Mouse (Mus musculus) regulatory T cell (primary cell): Measurements from ENCODE around the gene Tmem107.

Experiments used
- in situ Hi-C: fragments of 300-600 bp; cut with MboI, MseI; formaldehyde crosslinking; loops from one replicate; pipeline ENCODE4 v1.15.1; 2025; ENCODE audit warnings: high pct_unique_total_duplicates

Gene Tmem107

DNA sequence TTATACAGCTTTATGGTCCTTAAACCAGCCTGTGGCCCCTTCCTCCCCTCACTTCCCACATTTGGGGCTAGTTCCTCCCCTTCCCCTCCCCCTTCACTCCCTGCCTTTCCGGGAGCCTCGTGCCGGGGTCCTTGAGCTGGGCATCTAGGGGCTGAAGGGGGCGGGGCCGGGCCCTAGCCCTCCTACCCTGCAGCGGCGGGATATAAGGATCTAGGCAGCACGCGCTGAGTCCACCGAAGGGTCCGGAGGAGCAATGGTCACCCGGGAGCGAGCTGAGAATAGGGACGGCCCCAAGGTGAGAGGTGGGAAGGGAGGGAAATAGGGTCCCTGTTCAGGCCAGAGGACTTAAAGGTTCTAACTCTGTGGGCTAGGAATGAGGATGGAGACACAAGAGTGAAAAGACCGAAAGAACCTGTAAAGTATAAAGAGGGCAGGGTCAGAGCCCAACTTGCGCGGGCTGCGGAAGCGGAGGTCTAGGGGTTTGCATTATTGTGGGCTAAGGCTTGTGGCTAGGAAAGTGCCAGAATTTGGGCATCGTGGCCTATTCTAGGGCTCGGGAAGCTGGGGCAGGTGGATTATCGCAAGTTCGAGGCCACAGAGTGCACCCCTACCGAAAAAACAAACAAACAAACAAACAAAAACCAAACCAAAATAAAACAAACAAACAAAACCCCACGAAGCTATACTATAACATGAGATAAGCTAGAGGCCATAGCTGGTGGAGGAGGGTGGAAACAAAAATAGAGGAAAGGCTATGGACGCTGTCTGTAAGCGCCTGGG is 49.8 kb downstream of the Tmem107 start, which contains the start of gene Hes7:
Gene Hes7 (plus strand): TSS at position 184 of the 780 bp plus-strand sequence.
- in situ Hi-C loops = loop anchor here (5.0 kb wide), 1 partner anchor 58 kb away; no protein-coding TSS in a partner anchor

DNA sequence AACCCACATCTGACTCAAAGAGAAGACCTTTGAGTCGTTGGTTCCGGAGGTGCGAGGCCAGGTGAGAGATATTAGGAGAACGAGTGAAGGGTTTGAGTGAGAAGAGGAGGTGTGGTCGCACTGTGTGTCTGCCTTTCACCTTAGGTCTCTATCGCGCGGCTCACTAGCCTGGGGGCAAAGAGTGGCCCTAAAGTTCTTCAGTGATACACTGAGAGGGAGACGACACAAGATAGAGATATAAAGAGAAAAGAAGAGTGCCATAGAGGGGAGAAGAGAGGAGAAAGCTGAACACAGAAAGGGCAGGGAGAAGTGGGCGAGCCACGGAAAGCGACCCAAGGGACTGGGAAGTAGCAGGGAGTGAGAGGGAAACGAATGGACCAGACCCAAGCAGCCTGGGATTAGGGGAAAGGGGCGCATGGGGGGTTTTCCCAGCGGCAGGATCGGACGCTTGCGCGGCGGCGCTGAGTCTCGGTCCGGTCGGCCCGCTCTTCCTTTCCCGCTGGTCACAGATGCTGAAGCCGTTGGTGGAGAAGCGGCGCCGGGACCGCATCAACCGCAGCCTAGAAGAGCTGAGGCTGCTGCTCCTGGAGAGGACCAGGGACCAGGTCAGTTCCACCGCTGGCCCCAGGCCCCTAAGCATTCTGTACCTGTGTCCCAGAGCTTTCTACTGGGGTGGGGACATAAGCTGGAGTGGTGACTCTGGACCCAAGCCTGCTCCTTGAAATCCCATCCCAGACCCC is 50.6 kb downstream of the Tmem107 start:
- in situ Hi-C loops = loop anchor here (5.0 kb wide), 1 partner anchor 59 kb away; no protein-coding TSS in a partner anchor

DNA sequence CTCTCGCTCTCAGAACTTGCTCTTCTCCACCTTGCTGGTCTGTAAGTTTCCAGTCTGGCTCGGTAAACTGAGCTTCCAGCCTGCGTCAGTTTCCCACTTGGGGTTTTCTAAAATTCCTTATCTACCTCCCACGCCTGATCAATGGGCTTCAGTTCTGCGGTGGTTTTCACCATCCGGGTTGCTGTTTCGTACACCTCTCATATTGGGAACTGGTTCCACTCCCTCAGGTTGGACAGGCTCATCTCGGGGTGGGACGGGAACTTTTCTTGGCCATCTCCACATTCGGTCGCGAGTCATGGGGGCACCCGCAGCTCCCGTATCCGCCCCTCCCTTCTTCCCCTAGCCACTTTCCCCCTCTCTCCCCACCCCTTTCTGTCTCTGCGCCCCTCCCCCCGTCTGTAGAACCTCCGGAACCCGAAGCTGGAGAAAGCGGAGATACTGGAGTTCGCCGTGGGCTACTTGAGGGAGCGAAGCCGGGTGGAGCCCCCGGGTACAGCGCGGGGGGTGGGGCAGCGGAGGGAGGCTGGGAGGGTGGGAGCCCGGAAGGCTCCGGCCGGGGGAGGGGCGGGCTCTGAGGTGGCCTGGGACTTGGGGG is 51.2 kb downstream of the Tmem107 start:
- in situ Hi-C loops = loop anchor here (5.0 kb wide), 1 partner anchor 60 kb away; no protein-coding TSS in a partner anchor

GRCm38 (mm10) chr11:69122336-69122951 is 51.8 kb downstream of the Tmem107 start, which contains the start of gene 9130213A22Rik:
9130213A22Rik (minus strand) TSS chr11:69122589.
- in situ Hi-C loops = loop anchor here (5.0 kb wide), 1 partner anchor 60 kb away; no protein-coding TSS in a partner anchor
